Mouse (Mus musculus) CH12.LX (cell line): Measurements from ENCODE around the gene Vmn1r39. TPM values are rescaled to one million over a fixed set of nuclear protein-coding genes. Genes with fewer than 3 reads are reported as not detected.
"Not testable (repeated sequence)": the region's sequence is repeated elsewhere in the genome, so short reads cannot be mapped to it uniquely, and the experiment has no call there.

ENCODE experiments used
- DNase-seq: peaks from one replicate; pipeline ENCODE4 v3.0.0-alpha.2; 2013; ENCODE audit errors: extremely low read depth
- H3K27ac ChIP-seq: 2 replicates; pipeline ENCODE4 v1.5.1; 2012; ENCODE audit warnings: low read depth, mild to moderate bottlenecking, control low read depth, moderate library complexity; ENCODE audit not compliant: insufficient read depth
- H3K27me3 ChIP-seq: replicated peaks from 2 replicates; pipeline ENCODE3; 2012; ENCODE audit warnings: inconsistent platforms
- H3K36me3 ChIP-seq, 2 experiments: replicated peaks in 1 of 2; 2 replicates each; pipeline versions ENCODE3 to v1.6.1; 2012; ENCODE audit warnings: inconsistent platforms in 1 of 2, low read length in 1 of 2, mild to moderate bottlenecking in 1 of 2, mixed read lengths in 1 of 2, moderate library complexity in 1 of 2; ENCODE audit not compliant: control insufficient read depth in 1 of 2, insufficient read depth in 1 of 2
- H3K4me1 ChIP-seq, 2 experiments: 2 replicates each; pipeline ENCODE4 v1.6.1; 2012; ENCODE audit warnings: inconsistent platforms in 1 of 2, moderate library complexity in 1 of 2; ENCODE audit not compliant: insufficient read depth in 2 of 2, control insufficient read depth in 1 of 2
- H3K4me2 ChIP-seq: 2 replicates; pipeline ENCODE4 v1.6.1; 2012; ENCODE audit warnings: low read depth, mild to moderate bottlenecking, control low read depth; ENCODE audit not compliant: poor library complexity, insufficient read depth, severe bottlenecking
- H3K4me3 ChIP-seq, 3 experiments: fragments of 150-350 bp in 1 of 3; sonication (generic) in 1 of 3; replicated peaks in 1 of 3; 2 replicates each; pipeline versions ENCODE3 to v1.5.1; 2011 to 2012; ENCODE audit warnings: low read depth in 2 of 3, low read length in 2 of 3, mild to moderate bottlenecking in 2 of 3, moderate library complexity in 2 of 3, control low read depth in 1 of 3, improper control_type of control experiment in 1 of 3, inconsistent platforms in 1 of 3, mixed read lengths in 1 of 3; ENCODE audit not compliant: poor library complexity in 1 of 3
- H3K79me2 ChIP-seq: replicated peaks from 2 replicates; pipeline ENCODE4 v1.6.1; 2012; ENCODE audit warnings: mild to moderate bottlenecking, moderate library complexity; ENCODE audit not compliant: control insufficient read depth, poor library complexity, insufficient read depth, severe bottlenecking; ENCODE audit errors: extremely low read depth
- H3K9ac ChIP-seq: 2 replicates; pipeline ENCODE4 v1.6.1; 2012; ENCODE audit warnings: low read depth, mild to moderate bottlenecking, control low read depth, moderate library complexity; ENCODE audit not compliant: insufficient read depth
- H3K9me3 ChIP-seq: replicated peaks from 2 replicates; pipeline ENCODE3; 2012; ENCODE audit warnings: low read length, inconsistent platforms, mixed read lengths
- E2F4 ChIP-seq: IDR thresholded peaks from 2 replicates; pipeline ENCODE4 v1.6.1; 2011; ENCODE audit warnings: low read depth, low read length, improper control_type of control experiment; ENCODE audit not compliant: insufficient replicate concordance
- GABPA ChIP-seq: IDR thresholded peaks from 2 replicates; pipeline ENCODE4 v1.6.1; 2012; ENCODE audit warnings: low read depth, low read length, improper control_type of control experiment, inconsistent platforms; ENCODE audit not compliant: insufficient replicate concordance
- MAFK ChIP-seq: IDR thresholded peaks from 2 replicates; pipeline ENCODE4 v1.6.1; 2011; ENCODE audit warnings: low read length, improper control_type of control experiment; ENCODE audit not compliant: insufficient replicate concordance
- MAX ChIP-seq: IDR thresholded peaks from 2 replicates; pipeline ENCODE4 v1.6.1; 2011; ENCODE audit warnings: low read length, improper control_type of control experiment
- MAZ ChIP-seq: IDR thresholded peaks from 2 replicates; pipeline ENCODE4 v1.6.1; 2012; ENCODE audit warnings: low read depth, mild to moderate bottlenecking, inconsistent platforms, low read length, improper control_type of control experiment, moderate library complexity
- MXI1 ChIP-seq: IDR thresholded peaks from 2 replicates; pipeline ENCODE4 v1.6.1; 2011; ENCODE audit warnings: mild to moderate bottlenecking, low read depth, low read length, improper control_type of control experiment
- dilution Hi-C: fragments of 300-500 bp; cut with MboI; formaldehyde crosslinking; loops from 2 replicates; pipeline ENCODE4 v1.14.3; 2020; ENCODE audit warnings: low sequenced_read_pairs; ENCODE audit not compliant: extremely low pct_unique_long_range_greater_than_20kb, extremely low pct_ligation_motif_present
- in situ Hi-C: fragments of 300-500 bp; cut with MboI; formaldehyde crosslinking; loops from 3 replicates; pipeline ENCODE4 v1.14.3; 2019; ENCODE audit warnings: low sequenced_read_pairs, low pct_ligation_motif_present, low pct_unique_long_range_greater_than_20kb, mixed read lengths
- polyA plus RNA-seq: library from polyadenylated mRNA; unstranded; fragments of >175 nt; gene quantifications from 2 replicates; pipeline ENCODE4 v1.2.1, GENCODE M21; 2012; ENCODE audit warnings: low read depth; ENCODE audit not compliant: insufficient read length
- total RNA-seq, 2 experiments: library from RNA; depleted of rRNA; stranded (reverse); fragments of 300-350 nt in 1 of 2; fragments of >200 nt in 1 of 2; gene quantifications; 2 replicates each; pipeline ENCODE4 v1.2.3; 2012 to 2014

Gene Vmn1r39
- total and polyA plus RNA-seq, 3 experiments = not detected

GRCm38 (mm10) chr6:66806311-66806710 is 4.1 kb downstream of the Vmn1r39 start:
- Histone ChIP-seq H3K4me3 (no peak overlapping the region), H3K9me3 (no peaks in the 10 kb centered on the region), H3K4me1 (no peaks in the 10 kb centered on the region), H3K9ac (no peak overlapping the region), H3K36me3 (no peaks in the 10 kb centered on the region), H3K79me2 (no peaks in the 10 kb centered on the region), H3K27ac (no peak overlapping the region), H3K27me3 (no peaks in the 10 kb centered on the region), H3K4me2 (no peak overlapping the region)
- in situ Hi-C loops = no loop called here
- dilution Hi-C loops = no loop called here
- TF ChIP-seq MAZ (no peak), GABPA (no peak), MAX (no peak), MXI1 (no peak)
- DNase-seq = no peak

GRCm38 (mm10) chr6:66805713-66806112 is 4.7 kb downstream of the Vmn1r39 start:
- no peak overlapping the region for H3K4me3 ChIP-seq
- no peaks in the 10 kb centered on the region for H3K9me3 ChIP-seq
- no peak overlapping the region for H3K27ac ChIP-seq
- H3K27me3 ChIP-seq = no peaks in the 10 kb centered on the region
- H3K36me3 ChIP-seq = no peaks in the 10 kb centered on the region
- H3K79me2 ChIP-seq = no peaks in the 10 kb centered on the region
- dilution Hi-C loops = no loop called here
- no peak overlapping the region for H3K4me2 ChIP-seq
- peak; percentile 90 for TF ChIP-seq MAFK
- TF ChIP-seq E2F4 = no peak
- TF ChIP-seq, all 38 proteins: peak for 1
- in situ Hi-C loops = no loop called here
- no peak overlapping the region for H3K9ac ChIP-seq
- DNase-seq = no peak
- H3K4me1 ChIP-seq = no peaks in the 10 kb centered on the region

GRCm38 (mm10) chr6:66782527-66782926 is 27.9 kb downstream of the Vmn1r39 start, which contains the start of gene Vmn1r38:
Gene Vmn1r38 (minus strand): TSS chr6:66782627.
- dilution Hi-C loops, in situ Hi-C loops, H3K27ac ChIP-seq, H3K79me2 ChIP-seq, H3K36me3 ChIP-seq, DNase-seq, H3K9me3 ChIP-seq, H3K27me3 ChIP-seq, H3K4me1 ChIP-seq, H3K9ac ChIP-seq, H3K4me2 ChIP-seq, H3K4me3 ChIP-seq: not testable (repeated sequence)

Other genes starting within 250 kb of the Vmn1r39 start
- gene Vmn1r33, start 192.3 kb downstream of the Vmn1r39 start, total RNA-seq (2012; rRNA removed) = not detected in 2 replicates
- not detected in 2 replicates for gene Vmn1r33, start 192.3 kb downstream of the Vmn1r39 start, total RNA-seq (2014; rRNA removed)
- gene Vmn1r33, start 192.3 kb downstream of the Vmn1r39 start, polyA plus RNA-seq = not detected in 2 replicates
- not detected in 2 replicates for gene Vmn1r34, start 166.7 kb downstream of the Vmn1r39 start, total RNA-seq (2012; rRNA removed)
- not detected in 2 replicates for gene Vmn1r34, start 166.7 kb downstream of the Vmn1r39 start, total RNA-seq (2014; rRNA removed)
- not detected in 2 replicates for gene Vmn1r34, start 166.7 kb downstream of the Vmn1r39 start, polyA plus RNA-seq
- gene Vmn1r35, start 124.7 kb downstream of the Vmn1r39 start, total RNA-seq (2012; rRNA removed) = not detected in 2 replicates
- not detected in 2 replicates for gene Vmn1r35, start 124.7 kb downstream of the Vmn1r39 start, total RNA-seq (2014; rRNA removed)
- gene Vmn1r35, start 124.7 kb downstream of the Vmn1r39 start, polyA plus RNA-seq = not detected in 2 replicates
- gene Vmn1r36, start 91.4 kb downstream of the Vmn1r39 start, total RNA-seq (2012; rRNA removed) = not detected in 2 replicates
- not detected in 2 replicates for gene Vmn1r36, start 91.4 kb downstream of the Vmn1r39 start, total RNA-seq (2014; rRNA removed)
- gene Vmn1r36, start 91.4 kb downstream of the Vmn1r39 start, polyA plus RNA-seq = not detected in 2 replicates
- gene Vmn1r37, start 81.2 kb downstream of the Vmn1r39 start, total RNA-seq (2012; rRNA removed) = not detected in 2 replicates
- gene Vmn1r37, start 81.2 kb downstream of the Vmn1r39 start, total RNA-seq (2014; rRNA removed) = not detected in 2 replicates
- not detected in 2 replicates for gene Vmn1r37, start 81.2 kb downstream of the Vmn1r39 start, polyA plus RNA-seq
- not detected in 2 replicates for gene Vmn1r38, start 28.0 kb downstream of the Vmn1r39 start, total RNA-seq (2012; rRNA removed)
- gene Vmn1r38, start 28.0 kb downstream of the Vmn1r39 start, total RNA-seq (2014; rRNA removed) = not detected in 2 replicates
- not detected in 2 replicates for gene Vmn1r38, start 28.0 kb downstream of the Vmn1r39 start, polyA plus RNA-seq
- gene Gng12, start 85.8 kb upstream of the Vmn1r39 start, total RNA-seq (2012; rRNA removed) = 3.4 and 3.9 TPM in 2 replicates
- gene Gng12, start 85.8 kb upstream of the Vmn1r39 start, total RNA-seq (2014; rRNA removed) = 11.0 and 12.2 TPM in 2 replicates
- gene Gng12, start 85.8 kb upstream of the Vmn1r39 start, polyA plus RNA-seq = 20.8 and 23.1 TPM in 2 replicates
- gene Gadd45a, start 226.8 kb upstream of the Vmn1r39 start, total RNA-seq (2012; rRNA removed) = 6.0 and 12.5 TPM in 2 replicates
- 19.5 and 22.4 TPM in 2 replicates for gene Gadd45a, start 226.8 kb upstream of the Vmn1r39 start, total RNA-seq (2014; rRNA removed)
- 26.2 and 30.5 TPM in 2 replicates for gene Gadd45a, start 226.8 kb upstream of the Vmn1r39 start, polyA plus RNA-seq